Mouse (Mus musculus): Measurements from ENCODE around the gene Wdr18.

Wdr18 gene

GRCm38 (mm10) chr10:79986232-79986878 is 26.4 kb downstream of the Wdr18 start:
- in situ Hi-C loops (cut with MboI; ENCODE audit: low pct_unique_long_range_greater_than_20kb in 1 of 2, low sequenced_read_pairs in 2 of 2, unreplicated experiment in 1 of 2) = loop anchor here in 1 of 2 experiments (5.0 kb wide), 1 partner anchor 126 kb away; no protein-coding TSS in a partner anchor

- in situ Hi-C loops (cut with MboI; ENCODE audit: low pct_unique_long_range_greater_than_20kb in 1 of 2, low sequenced_read_pairs in 2 of 2, unreplicated experiment in 1 of 2) = loop anchor here in 1 of 2 experiments (5.0 kb wide), 1 partner anchor 125 kb away; no protein-coding TSS in a partner anchor
These were observed 27.0 kb downstream of the Wdr18 start for GRCm38 (mm10) chr10:79986963-79987362.

- in situ Hi-C loops (cut with MboI; ENCODE audit: low pct_unique_long_range_greater_than_20kb in 1 of 2, low sequenced_read_pairs in 2 of 2, unreplicated experiment in 1 of 2) = loop anchor here in 1 of 2 experiments (5.0 kb wide), 1 partner anchor 124 kb away; no protein-coding TSS in a partner anchor
These were observed 28.0 kb downstream of the Wdr18 start for GRCm38 (mm10) chr10:79987771-79988505.

GRCm38 (mm10) chr10:79988506-79989271 is 28.7 kb downstream of the Wdr18 start, which contains the start of gene Cnn2:
Gene Cnn2 (plus strand): TSS chr10:79988584.
- in situ Hi-C loops (cut with MboI; ENCODE audit: low pct_unique_long_range_greater_than_20kb in 1 of 2, low sequenced_read_pairs in 2 of 2, unreplicated experiment in 1 of 2) = loop anchor here in 1 of 2 experiments (5.0 kb wide), 1 partner anchor 124 kb away; no protein-coding TSS in a partner anchor

- in situ Hi-C loops (cut with MboI; ENCODE audit: low pct_unique_long_range_greater_than_20kb in 1 of 2, low sequenced_read_pairs in 2 of 2, unreplicated experiment in 1 of 2) = loop anchor here in 1 of 2 experiments (5.0 kb wide), 1 partner anchor 123 kb away; no protein-coding TSS in a partner anchor
These were observed 29.4 kb downstream of the Wdr18 start for GRCm38 (mm10) chr10:79989272-79989786.

- in situ Hi-C loops (cut with MboI; ENCODE audit: low pct_unique_long_range_greater_than_20kb in 1 of 2, low sequenced_read_pairs in 2 of 2, unreplicated experiment in 1 of 2) = loop anchor here in 1 of 2 experiments (5.0 kb wide), 1 partner anchor 122 kb away; no protein-coding TSS in a partner anchor
These were observed 29.9 kb downstream of the Wdr18 start for GRCm38 (mm10) chr10:79989870-79990269.

GRCm38 (mm10) chr10:79991099-79991498 is 31.1 kb downstream of the Wdr18 start:
- in situ Hi-C loops (cut with MboI; ENCODE audit: low pct_unique_long_range_greater_than_20kb in 1 of 2, low sequenced_read_pairs in 2 of 2, unreplicated experiment in 1 of 2) = no loop called here

GRCm38 (mm10) chr10:79991548-79991947 is 31.6 kb downstream of the Wdr18 start:
- in situ Hi-C loops (cut with MboI; ENCODE audit: low pct_unique_long_range_greater_than_20kb in 1 of 2, low sequenced_read_pairs in 2 of 2, unreplicated experiment in 1 of 2) = no loop called here

GRCm38 (mm10) chr10:79994397-79995115 is 34.6 kb downstream of the Wdr18 start:
- in situ Hi-C loops (cut with MboI; ENCODE audit: low pct_unique_long_range_greater_than_20kb in 1 of 2, low sequenced_read_pairs in 2 of 2, unreplicated experiment in 1 of 2) = no loop called here

GRCm38 (mm10) chr10:79995636-79996035 is 35.7 kb downstream of the Wdr18 start:
- in situ Hi-C loops (cut with MboI; ENCODE audit: low pct_unique_long_range_greater_than_20kb in 1 of 2, low sequenced_read_pairs in 2 of 2, unreplicated experiment in 1 of 2) = no loop called here

- in situ Hi-C loops (cut with MboI; ENCODE audit: low pct_unique_long_range_greater_than_20kb in 1 of 2, low sequenced_read_pairs in 2 of 2, unreplicated experiment in 1 of 2) = no loop called here
These were observed 36.5 kb downstream of the Wdr18 start, which contains the start of gene Abca7 for GRCm38 (mm10) chr10:79996272-79997033. Gene Abca7 (plus strand): TSS chr10:79996494.

GRCm38 (mm10) chr10:79997034-79997760 is 37.2 kb downstream of the Wdr18 start:
- in situ Hi-C loops (cut with MboI; ENCODE audit: low pct_unique_long_range_greater_than_20kb in 1 of 2, low sequenced_read_pairs in 2 of 2, unreplicated experiment in 1 of 2) = no loop called here

- in situ Hi-C loops (cut with MboI; ENCODE audit: low pct_unique_long_range_greater_than_20kb in 1 of 2, low sequenced_read_pairs in 2 of 2, unreplicated experiment in 1 of 2) = no loop called here
These were observed 37.9 kb downstream of the Wdr18 start for GRCm38 (mm10) chr10:79997819-79998218.

- in situ Hi-C loops (cut with MboI; ENCODE audit: low pct_unique_long_range_greater_than_20kb in 1 of 2, low sequenced_read_pairs in 2 of 2, unreplicated experiment in 1 of 2) = no loop called here
These were observed 42.0 kb downstream of the Wdr18 start for GRCm38 (mm10) chr10:80001945-80002344.

GRCm38 (mm10) chr10:80002829-80003228 is 42.9 kb downstream of the Wdr18 start:
- in situ Hi-C loops (cut with MboI; ENCODE audit: low pct_unique_long_range_greater_than_20kb in 1 of 2, low sequenced_read_pairs in 2 of 2, unreplicated experiment in 1 of 2) = no loop called here

GRCm38 (mm10) chr10:80003374-80004232 is 43.7 kb downstream of the Wdr18 start:
- in situ Hi-C loops (cut with MboI; ENCODE audit: low pct_unique_long_range_greater_than_20kb in 1 of 2, low sequenced_read_pairs in 2 of 2, unreplicated experiment in 1 of 2) = no loop called here
